Mouse (Mus musculus) G1E-ER4 (cell line): Measurements from ENCODE around the gene Gfod2. TPM values are rescaled to one million over a fixed set of nuclear protein-coding genes. Genes with fewer than 3 reads are reported as not detected.

ENCODE experiments used
- GATA1 ChIP-seq: IDR thresholded peaks from one replicate; pipeline ENCODE4 v1.8.0; 2012; ENCODE audit warnings: low read length, inconsistent platforms
- polyA plus RNA-seq: library from polyadenylated mRNA; stranded (reverse); fragments of >175 nt; gene quantifications from 2 replicates; pipeline ENCODE4 v1.2.3, GENCODE M21; 2012

Gene Gfod2
- polyA plus RNA-seq: 4.7 TPM in 2 replicates

- no peak for TF ChIP-seq GATA1
These were observed at the start of gene Gfod2 for GRCm38 (mm10) chr8:105758277-105759108. TSS of gene Gfod2 (minus strand) at chr8:105758664.

DNA sequence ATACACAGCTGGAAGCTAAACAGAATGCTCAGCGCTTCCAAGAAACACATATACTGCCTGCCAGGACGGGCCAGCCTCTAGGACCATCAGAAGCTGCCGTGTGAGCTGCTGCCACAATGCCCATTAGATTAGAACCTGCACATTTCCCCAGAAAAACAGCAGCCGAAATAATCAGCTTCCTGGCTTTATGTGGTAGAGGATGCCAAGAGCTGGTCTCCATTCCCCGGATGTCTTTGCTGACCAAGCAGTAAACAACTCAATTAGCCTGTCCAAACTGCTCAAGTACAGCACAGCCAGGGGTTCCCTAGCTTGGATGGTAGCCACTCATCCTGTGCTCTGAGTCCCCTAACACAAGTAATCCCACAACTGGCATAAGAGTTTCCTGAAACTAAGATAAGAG is 49.3 kb upstream of the Gfod2 start:
- TF ChIP-seq GATA1: no peak

GRCm38 (mm10) chr8:105805964-105806363 is 47.5 kb upstream of the Gfod2 start:
- no peak for TF ChIP-seq GATA1

DNA sequence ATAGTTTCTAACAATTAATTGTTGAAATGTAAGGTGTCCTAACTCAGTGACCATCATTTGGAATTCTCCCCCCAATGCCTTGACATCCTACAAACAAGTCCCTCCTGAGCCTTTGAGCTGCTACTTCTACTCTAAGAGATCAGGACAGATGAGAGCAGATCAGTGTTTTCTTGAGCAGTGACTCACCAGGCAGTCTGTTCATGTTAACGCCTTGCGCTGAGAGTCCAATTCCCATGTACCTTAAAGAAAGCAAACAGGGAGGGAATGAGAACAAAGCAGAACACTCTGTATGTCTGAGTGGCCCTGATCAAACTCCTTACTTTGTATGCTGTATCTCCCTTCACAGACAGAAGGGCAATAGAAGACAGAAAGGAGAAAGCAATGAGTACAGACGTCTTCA is 46.9 kb upstream of the Gfod2 start:
- TF ChIP-seq GATA1: no peak

DNA sequence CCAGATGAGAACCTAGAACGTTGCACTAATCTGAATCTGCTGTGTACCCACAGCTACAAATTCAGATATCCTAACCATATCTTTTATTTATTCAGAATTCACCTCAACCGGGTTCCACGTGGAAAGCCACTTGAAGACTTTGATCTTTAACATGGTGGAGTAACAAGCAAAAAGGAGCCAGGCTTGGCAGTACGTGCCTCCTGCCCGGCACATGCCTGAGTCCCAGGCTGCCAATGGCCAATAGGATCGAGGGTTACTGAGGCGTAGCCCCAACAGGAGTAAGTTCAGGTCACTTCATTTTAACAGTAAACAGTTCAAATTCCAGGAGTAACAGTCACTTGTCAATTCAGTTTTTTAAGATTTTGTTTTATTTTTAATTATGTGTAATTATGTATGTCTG is 46.3 kb upstream of the Gfod2 start:
- no peak for TF ChIP-seq GATA1

DNA sequence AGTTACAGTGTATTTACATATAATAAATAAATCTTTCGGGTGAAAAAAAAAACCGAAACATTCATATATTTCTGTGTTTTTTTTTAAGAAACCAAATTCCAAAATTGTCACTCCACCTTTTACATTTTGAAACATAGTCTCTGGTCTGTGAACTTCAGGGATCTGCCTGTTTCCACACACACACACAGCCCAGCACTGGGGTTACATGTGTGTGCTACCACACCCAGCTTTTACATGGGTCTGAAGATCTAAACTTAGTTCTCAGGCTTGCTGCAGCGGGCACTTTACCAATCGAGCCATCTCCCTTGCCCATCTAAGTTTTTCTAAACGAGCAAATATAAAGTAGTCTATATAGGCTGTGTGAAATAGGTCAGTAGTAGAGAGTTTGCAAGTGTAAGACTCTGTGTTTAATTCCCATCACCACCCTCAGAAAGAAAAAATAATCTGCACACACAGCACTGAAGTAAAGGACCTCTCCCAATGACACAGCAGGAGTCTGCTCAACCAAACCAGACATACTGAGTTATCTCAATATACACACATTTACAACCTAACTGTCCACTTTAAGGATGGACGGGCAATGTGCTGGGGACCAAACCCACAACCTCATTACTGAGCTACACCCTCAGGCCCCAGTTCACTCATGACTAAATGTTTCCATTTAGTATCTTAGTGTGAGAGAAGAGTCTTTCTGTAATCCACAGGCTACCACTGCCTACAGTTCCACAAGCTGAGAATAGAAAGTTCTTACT is 42.9 kb upstream of the Gfod2 start:
- no peak for TF ChIP-seq GATA1

DNA sequence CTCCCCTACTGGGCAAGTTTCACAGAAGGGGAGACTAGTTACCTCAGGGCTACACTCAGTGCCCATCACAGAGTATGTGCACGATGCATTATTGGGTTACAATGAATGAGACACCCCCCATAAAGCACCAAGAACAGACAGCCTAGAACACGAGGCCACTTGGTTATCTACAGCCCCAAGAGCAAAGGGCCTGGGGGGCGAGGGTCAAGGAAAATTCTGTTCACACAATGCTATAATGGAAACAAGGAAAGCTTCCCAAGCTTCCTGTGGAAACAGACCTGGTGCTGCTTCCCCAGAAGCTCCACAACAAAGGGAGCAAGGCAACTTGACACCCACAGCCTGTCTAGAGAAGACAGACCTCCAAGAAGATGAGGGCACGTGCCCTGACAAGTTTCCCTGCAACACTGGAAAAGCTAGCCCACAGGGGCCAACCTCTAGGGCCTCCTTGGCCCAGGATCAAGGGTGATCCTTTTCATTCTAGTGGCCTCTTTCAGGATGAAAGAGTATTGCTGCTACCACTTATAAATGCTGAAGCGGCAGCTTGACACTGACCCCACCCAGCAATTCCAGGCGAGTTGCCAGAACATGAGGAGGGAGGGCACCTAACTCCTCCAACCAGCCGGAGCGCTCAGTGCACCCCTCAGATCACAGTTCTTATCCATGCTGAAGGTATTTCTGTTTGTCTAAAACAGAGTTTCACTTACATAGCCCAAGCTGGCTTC is 40.8 kb upstream of the Gfod2 start:
- no peak for TF ChIP-seq GATA1

DNA sequence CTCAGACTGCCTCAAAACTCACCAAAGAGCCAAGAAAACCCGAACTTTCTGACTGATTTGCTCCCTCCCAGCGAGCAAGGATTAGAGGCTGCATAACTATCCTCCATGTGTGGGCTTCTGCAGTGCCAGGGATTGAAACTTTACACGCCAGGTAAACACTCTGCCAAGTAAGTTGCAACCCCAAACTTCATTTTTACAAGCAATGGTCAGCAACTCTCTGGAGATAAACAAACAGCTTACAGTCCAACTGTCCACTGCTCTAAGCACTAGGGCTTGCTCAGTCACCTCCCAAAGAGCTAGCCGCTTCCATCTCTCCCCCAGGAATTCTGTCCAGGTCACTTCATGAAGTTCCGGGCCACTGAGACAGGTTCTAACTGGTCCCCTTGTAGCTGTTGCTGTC is 39.9 kb upstream of the Gfod2 start:
- no peak for TF ChIP-seq GATA1

GRCm38 (mm10) chr8:105795785-105796184 is 37.3 kb upstream of the Gfod2 start:
- TF ChIP-seq GATA1: no peak

- TF ChIP-seq GATA1: no peak
These were observed 35.6 kb upstream of the Gfod2 start for GRCm38 (mm10) chr8:105794009-105794598.

DNA sequence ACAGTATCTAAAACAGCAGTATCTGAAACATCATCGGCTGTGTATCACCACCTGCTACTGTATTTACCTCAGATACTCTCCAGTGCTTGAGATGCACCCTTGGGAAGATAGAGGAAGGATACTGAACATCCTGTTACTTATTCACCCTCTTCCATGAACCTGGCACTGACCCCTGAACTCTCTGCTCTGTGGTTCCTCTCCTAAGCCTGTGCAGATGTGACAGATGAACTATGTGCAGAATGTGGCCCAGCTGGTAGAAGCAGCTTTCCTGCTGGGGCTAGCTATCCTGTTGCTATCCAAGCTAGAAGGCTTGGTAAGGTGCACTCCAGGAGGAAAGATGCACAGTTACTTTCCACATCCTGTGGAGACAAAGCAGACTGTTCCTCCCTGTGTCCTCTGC is 34.9 kb upstream of the Gfod2 start:
- no peak for TF ChIP-seq GATA1

DNA sequence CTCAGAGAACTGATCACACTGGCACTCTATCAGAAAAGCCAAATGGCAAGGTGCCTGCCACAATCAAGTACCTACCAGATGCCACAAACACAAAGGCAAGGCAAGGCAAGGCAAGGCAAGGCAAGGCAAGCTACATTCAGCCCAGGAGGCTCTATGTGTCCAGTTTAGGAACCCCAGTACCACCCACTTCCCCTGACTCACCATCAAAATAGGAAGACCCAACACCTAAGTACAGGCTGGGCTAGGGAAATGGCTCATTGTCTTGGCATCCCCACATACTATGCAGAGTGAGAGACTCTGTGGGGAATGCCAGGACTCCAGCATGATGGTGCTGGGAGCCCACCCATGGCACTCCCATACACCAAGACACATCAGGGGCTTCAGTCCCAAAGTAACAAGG is 31.2 kb upstream of the Gfod2 start:
- TF ChIP-seq GATA1: no peak

DNA sequence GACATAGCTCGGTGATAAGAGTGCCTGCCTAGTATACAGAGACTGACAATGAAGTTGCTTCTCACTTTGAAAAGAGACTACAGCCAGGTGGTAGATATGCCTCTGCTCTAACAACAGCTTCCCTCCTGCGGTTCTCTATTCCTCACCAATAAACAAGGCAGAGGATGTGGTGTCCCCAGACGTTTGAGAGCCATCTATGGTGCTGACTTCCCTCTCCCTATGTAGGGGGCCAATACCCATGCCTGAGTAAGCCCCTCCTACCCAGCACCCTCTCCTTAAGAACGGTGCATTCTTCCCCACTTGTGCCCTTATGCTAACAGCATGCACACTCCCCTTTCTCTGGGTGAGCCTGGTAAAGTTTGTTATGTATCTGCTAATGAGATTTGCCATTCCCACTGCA is 30.5 kb upstream of the Gfod2 start:
- TF ChIP-seq GATA1: no peak

GRCm38 (mm10) chr8:105788241-105788640 is 29.8 kb upstream of the Gfod2 start:
- no peak for TF ChIP-seq GATA1

DNA sequence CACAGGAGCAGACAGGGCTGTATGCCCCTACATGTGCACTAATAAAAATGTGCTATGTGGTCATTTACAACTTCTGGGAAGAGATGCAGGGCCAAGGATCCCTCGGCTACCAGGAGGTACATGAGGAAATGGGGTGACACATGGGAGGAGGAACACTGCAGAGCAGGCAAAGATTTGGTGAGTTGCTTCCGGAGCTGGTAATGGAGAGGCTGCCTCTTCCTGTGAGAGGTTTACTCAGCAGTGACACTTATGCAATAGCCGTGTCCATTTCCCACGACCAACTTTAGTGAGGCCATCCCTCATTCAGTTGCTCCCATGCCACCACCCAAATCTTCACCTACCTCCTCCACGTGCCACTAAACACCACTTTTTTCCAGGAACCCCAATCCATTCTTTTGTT is 21.8 kb upstream of the Gfod2 start:
- no peak for TF ChIP-seq GATA1

DNA sequence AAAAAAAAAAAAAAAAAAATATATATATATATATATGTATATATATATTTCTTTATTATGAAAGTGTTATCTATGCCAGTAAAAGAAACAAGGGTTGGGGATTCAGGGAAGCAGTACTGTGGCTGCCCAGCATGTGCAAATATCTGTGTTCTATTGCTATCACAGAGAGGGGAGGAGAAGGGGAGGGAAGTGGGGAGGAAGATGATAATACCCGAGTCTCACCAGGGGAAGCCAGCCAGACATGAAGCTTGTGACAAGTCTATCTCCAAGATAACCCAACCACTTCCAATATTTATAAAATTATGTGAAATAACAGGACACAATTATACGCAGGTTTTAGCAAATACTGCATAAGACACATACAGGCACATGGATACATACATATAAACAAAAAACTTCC is 19.4 kb upstream of the Gfod2 start:
- TF ChIP-seq GATA1: no peak
